Mouse (Mus musculus) lung, adult 2 months (tissue): ENCODE measurements around the gene Tmeff1. TPM values are rescaled to one million over a fixed set of nuclear protein-coding genes. Genes with fewer than 3 reads are reported as not detected.

ENCODE experiments used
- DNase-seq: peaks from one replicate; pipeline ENCODE4 v3.0.0; 2022
- H3K4me1 ChIP-seq: fragments of 200-500 bp; 2 replicates; pipeline ENCODE4 v1.6.1; 2011; ENCODE audit warnings: low read length; ENCODE audit not compliant: control insufficient read depth, insufficient read depth
- H3K4me3 ChIP-seq: fragments of 200-500 bp; replicated peaks from 2 replicates; pipeline ENCODE3; 2011; ENCODE audit warnings: low read depth, mild to moderate bottlenecking, control low read depth, low read length; ENCODE audit errors: extremely low read depth
- CTCF ChIP-seq: fragments of 200-500 bp; IDR thresholded peaks from 2 replicates; pipeline ENCODE4 v1.5.1; 2011; ENCODE audit warnings: mild to moderate bottlenecking, low read length, control low read depth; ENCODE audit not compliant: insufficient read depth
- POLR2A ChIP-seq: fragments of 200-500 bp; IDR thresholded peaks from 2 replicates; pipeline ENCODE4 v1.6.1; 2011; ENCODE audit warnings: low read depth, mild to moderate bottlenecking, control low read depth, low read length, borderline replicate concordance; ENCODE audit errors: extremely low read depth
- WGBS: fragments of 180-500 bp; shearing (Covaris S2); methylation state at CpG from one replicate; pipeline ENCODE4 v1.1.7; 2018; 5-methylcytosine and 5-hydroxymethylcytosine counted together
- polyA plus RNA-seq: library from polyadenylated mRNA; depleted of rRNA; stranded (reverse); fragments of >200 nt; gene quantifications from 2 replicates; pipeline ENCODE4 v1.2.3, GENCODE M21; 2012

Tmeff1 gene
- polyA plus RNA-seq, 1 experiment, result 20.8 TPM

GRCm38 (mm10) chr4:48559652-48560051 lies 25.3 kb upstream of the Tmeff1 start:
- no peak for TF ChIP-seq POLR2A
- H3K4me1 ChIP-seq, result no peaks in the 10 kb centered on the region
- WGBS, result 75% methylated on average over 14 of the region's 14 CpGs
- DNase-seq, result no peak
- H3K4me3 ChIP-seq, result no peak overlapping the region

GRCm38 (mm10) chr4:48561824-48562223 lies 23.1 kb upstream of the Tmeff1 start:
- no peak for TF ChIP-seq POLR2A
- no peak for TF ChIP-seq CTCF
- no peak for DNase-seq
- Histone ChIP-seq H3K4me3 (no peak overlapping the region), H3K4me1 (no peaks in the 10 kb centered on the region)
- 89% methylated on average over 8 of the region's 8 CpGs for WGBS

GRCm38 (mm10) chr4:48564962-48565361 lies 20.0 kb upstream of the Tmeff1 start:
- no peaks in the 10 kb centered on the region for H3K4me1 ChIP-seq
- DNase-seq, result no peak
- TF ChIP-seq CTCF, result no peak
- TF ChIP-seq POLR2A, result no peak
- H3K4me3 ChIP-seq, result no peak overlapping the region

- no peak for TF ChIP-seq CTCF
- no peak for TF ChIP-seq POLR2A
- DNase-seq, result no peak
- 84% methylated on average over 7 of the region's 7 CpGs for WGBS
- no peaks in the 10 kb centered on the region for H3K4me1 ChIP-seq
- no peak overlapping the region for H3K4me3 ChIP-seq
These were observed 8.6 kb upstream of the Tmeff1 start for GRCm38 (mm10) chr4:48576361-48576760.

GRCm38 (mm10) chr4:48577831-48578230 lies 7.1 kb upstream of the Tmeff1 start:
- Histone ChIP-seq H3K4me3 (no peak overlapping the region), H3K4me1 (no peaks in the 10 kb centered on the region)
- 79% methylated on average over 1 of the region's 1 CpGs for WGBS
- DNase-seq, result no peak
- TF ChIP-seq POLR2A, result no peak
- TF ChIP-seq CTCF, result no peak

GRCm38 (mm10) chr4:48578399-48578798 lies 6.6 kb upstream of the Tmeff1 start:
- 40% methylated on average over 4 of the region's 4 CpGs for WGBS
- Histone ChIP-seq H3K4me3 (no peak overlapping the region), H3K4me1 (no peaks in the 10 kb centered on the region)
- no peak for DNase-seq
- TF ChIP-seq POLR2A (no peak), CTCF (no peak)

- WGBS, result 70% methylated on average over 6 of the region's 6 CpGs
- TF ChIP-seq POLR2A (no peak), CTCF (no peak)
- Histone ChIP-seq H3K4me3 (no peak overlapping the region), H3K4me1 (no peaks in the 10 kb centered on the region)
- no peak for DNase-seq
These were observed 5.4 kb upstream of the Tmeff1 start for GRCm38 (mm10) chr4:48579475-48580110.

- Histone ChIP-seq H3K4me1 (0 out of 2 replicates have a peak, but pooled peaks cover 2% of the 10 kb centered on the region), H3K4me3 (no peak overlapping the region)
- 58% methylated on average over 2 of the region's 2 CpGs for WGBS
- DNase-seq, result no peak
- TF ChIP-seq CTCF, result no peak
These were observed 3.8 kb upstream of the Tmeff1 start for GRCm38 (mm10) chr4:48581201-48581600.

GRCm38 (mm10) chr4:48581993-48582392 lies 3.0 kb upstream of the Tmeff1 start:
- H3K4me1 ChIP-seq, result 0 out of 2 replicates have a peak, but pooled peaks cover 2% of the 10 kb centered on the region
- no peak for TF ChIP-seq CTCF
- no peak for TF ChIP-seq POLR2A
- DNase-seq, result no peak
- no peak overlapping the region for H3K4me3 ChIP-seq
- 74% methylated on average over 2 of the region's 3 CpGs for WGBS

GRCm38 (mm10) chr4:48582941-48583340 lies 2.0 kb upstream of the Tmeff1 start:
- Histone ChIP-seq H3K4me3 (no peak overlapping the region), H3K4me1 (0 out of 2 replicates have a peak, but pooled peaks cover 2% of the 10 kb centered on the region)
- no peak for DNase-seq
- 83% methylated on average over 2 of the region's 2 CpGs for WGBS
- no peak for TF ChIP-seq POLR2A
- TF ChIP-seq CTCF, result no peak
